Mouse (Mus musculus): ENCODE results near the gene Gm10160.
"Not testable (repeated sequence)": the region's sequence is repeated elsewhere in the genome, so short reads cannot be mapped to it uniquely, and the experiment has no call there.

Gene Gm10160

GRCm38 (mm10) chr7:81858236-81858635, 2.6 kb upstream of the Gm10160 start:
- DNase-seq (ENCODE audit: low spot score in 2 of 2): no peak

GRCm38 (mm10) chr7:81856221-81856620, 627 bp upstream of the Gm10160 start:
- DNase-seq (ENCODE audit: low spot score in 2 of 2): no peak

GRCm38 (mm10) chr7:81854568-81855307, 856 bp downstream of the Gm10160 start:
- DNase-seq (ENCODE audit: low spot score in 2 of 2): no peak

- no peak for DNase-seq (ENCODE audit: low spot score in 2 of 2)
Observed at GRCm38 (mm10) chr7:81851706-81852105, 3.9 kb downstream of the Gm10160 start.

- no peak for DNase-seq (ENCODE audit: low spot score in 2 of 2)
Observed at GRCm38 (mm10) chr7:81850171-81850570, 5.4 kb downstream of the Gm10160 start.

- no peak for DNase-seq (ENCODE audit: low spot score in 2 of 2)
Observed at GRCm38 (mm10) chr7:81849633-81850032, 6.0 kb downstream of the Gm10160 start.

- no peak for DNase-seq (ENCODE audit: low spot score in 2 of 2)
Observed at GRCm38 (mm10) chr7:81849214-81849613, 6.4 kb downstream of the Gm10160 start.

GRCm38 (mm10) chr7:81847777-81848176, 7.8 kb downstream of the Gm10160 start:
- no peak for DNase-seq (ENCODE audit: low spot score in 2 of 2)

- no peak for DNase-seq (ENCODE audit: low spot score in 2 of 2)
Observed at GRCm38 (mm10) chr7:81847010-81847409, 8.6 kb downstream of the Gm10160 start.

GRCm38 (mm10) chr7:81846008-81846407, 9.6 kb downstream of the Gm10160 start:
- no peak for DNase-seq (ENCODE audit: low spot score in 2 of 2)

GRCm38 (mm10) chr7:81845313-81845712, 10.3 kb downstream of the Gm10160 start:
- DNase-seq (ENCODE audit: low spot score in 2 of 2): no peak

- no peak for DNase-seq (ENCODE audit: low spot score in 2 of 2)
Observed at GRCm38 (mm10) chr7:81844801-81845200, 10.8 kb downstream of the Gm10160 start.

- no peak for DNase-seq (ENCODE audit: low spot score in 2 of 2)
Observed at GRCm38 (mm10) chr7:81843903-81844302, 11.7 kb downstream of the Gm10160 start.

- DNase-seq (ENCODE audit: low spot score in 2 of 2): no peak
Observed at GRCm38 (mm10) chr7:81842998-81843397, 12.6 kb downstream of the Gm10160 start.

- no peak for DNase-seq (ENCODE audit: low spot score in 2 of 2)
Observed at GRCm38 (mm10) chr7:81842141-81842540, 13.5 kb downstream of the Gm10160 start.

- DNase-seq (ENCODE audit: low spot score in 2 of 2): no peak
Observed at GRCm38 (mm10) chr7:81841439-81841838, 14.2 kb downstream of the Gm10160 start.

GRCm38 (mm10) chr7:81840661-81841181, 14.9 kb downstream of the Gm10160 start:
- DNase-seq (ENCODE audit: low spot score in 2 of 2): no peak

GRCm38 (mm10) chr7:81839746-81840145, 15.8 kb downstream of the Gm10160 start:
- DNase-seq (ENCODE audit: low spot score in 2 of 2): no peak

- DNase-seq (ENCODE audit: low spot score in 2 of 2): not testable (repeated sequence)
Observed at GRCm38 (mm10) chr7:81837771-81838170, 17.8 kb downstream of the Gm10160 start.

- no peak for DNase-seq (ENCODE audit: low spot score in 2 of 2)
Observed at GRCm38 (mm10) chr7:81835430-81835829, 20.2 kb downstream of the Gm10160 start.

GRCm38 (mm10) chr7:81834847-81835246, 20.7 kb downstream of the Gm10160 start:
- DNase-seq (ENCODE audit: low spot score in 2 of 2): no peak

GRCm38 (mm10) chr7:81829379-81829894, 26.2 kb downstream of the Gm10160 start, which contains the start of gene Btbd1:
Gene Btbd1 (minus strand): TSS chr7:81829431.
- peak; percentile 73 to 78 for DNase-seq (ENCODE audit: low spot score in 2 of 2)

- DNase-seq (ENCODE audit: low spot score in 2 of 2): peak; percentile 43 to 57
Observed at GRCm38 (mm10) chr7:81828681-81829378, 26.8 kb downstream of the Gm10160 start.

Measured in right cerebral cortex, adult 2 months (tissue).